Mouse (Mus musculus) skeletal muscle tissue, adult 2 months (tissue): ENCODE measurements around the gene Brd2.

Experiments
- DNase-seq: peaks from one replicate; pipeline ENCODE4 v3.0.0-alpha.2; 2012; ENCODE audit warnings: low read depth, low spot score

The Brd2 gene

GRCm38 (mm10) chr17:34133289-34133688 lies 10.9 kb upstream of the Brd2 start:
- DNase-seq, result no peak

GRCm38 (mm10) chr17:34131911-34132310 lies 9.5 kb upstream of the Brd2 start:
- no peak for DNase-seq

DNA sequence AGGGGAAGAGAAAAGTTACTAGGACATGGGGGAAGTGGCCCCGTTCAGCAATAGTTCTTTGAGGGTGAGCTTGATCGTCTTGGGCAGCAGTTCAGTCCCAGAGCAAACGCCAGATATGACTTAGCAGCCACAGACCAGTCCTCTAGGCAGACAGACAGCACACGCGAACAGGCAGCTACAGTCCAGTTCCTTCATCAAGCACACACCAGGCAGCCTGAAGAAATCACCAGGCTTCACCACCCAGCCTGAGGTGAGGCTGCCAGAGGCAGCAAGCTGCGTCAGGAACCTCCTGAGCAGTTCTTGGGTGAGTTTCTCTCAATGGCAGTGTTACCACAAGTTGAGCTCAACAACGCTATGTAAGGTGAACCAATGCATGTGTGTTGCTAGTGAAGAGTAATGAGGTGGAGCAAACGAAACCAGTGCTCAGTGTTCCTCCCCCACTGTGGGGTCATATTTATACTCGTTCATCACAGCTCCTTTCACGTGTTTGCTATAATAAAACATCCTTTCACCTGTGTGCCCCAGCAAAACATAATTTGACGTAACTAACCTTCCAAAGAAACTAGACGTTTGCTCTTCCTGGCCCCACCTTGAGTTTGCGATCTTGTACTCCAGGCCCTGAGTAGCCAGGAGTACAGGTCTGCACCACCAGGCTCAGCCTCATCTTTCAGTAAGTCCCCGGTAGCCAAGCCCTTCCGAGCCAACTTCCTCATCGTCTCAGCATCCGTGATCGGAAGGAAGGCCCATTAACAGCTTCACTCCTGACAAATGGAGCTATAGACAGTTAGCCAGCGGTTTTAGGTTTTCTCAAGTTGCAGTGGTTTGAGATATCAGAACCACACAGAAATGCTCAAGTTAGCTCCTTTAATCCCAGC lies 7.9 kb upstream of the Brd2 start:
- DNase-seq, result no peak

- no peak for DNase-seq
Measured at GRCm38 (mm10) chr17:34128944-34129791, 6.7 kb upstream of the Brd2 start.

DNA sequence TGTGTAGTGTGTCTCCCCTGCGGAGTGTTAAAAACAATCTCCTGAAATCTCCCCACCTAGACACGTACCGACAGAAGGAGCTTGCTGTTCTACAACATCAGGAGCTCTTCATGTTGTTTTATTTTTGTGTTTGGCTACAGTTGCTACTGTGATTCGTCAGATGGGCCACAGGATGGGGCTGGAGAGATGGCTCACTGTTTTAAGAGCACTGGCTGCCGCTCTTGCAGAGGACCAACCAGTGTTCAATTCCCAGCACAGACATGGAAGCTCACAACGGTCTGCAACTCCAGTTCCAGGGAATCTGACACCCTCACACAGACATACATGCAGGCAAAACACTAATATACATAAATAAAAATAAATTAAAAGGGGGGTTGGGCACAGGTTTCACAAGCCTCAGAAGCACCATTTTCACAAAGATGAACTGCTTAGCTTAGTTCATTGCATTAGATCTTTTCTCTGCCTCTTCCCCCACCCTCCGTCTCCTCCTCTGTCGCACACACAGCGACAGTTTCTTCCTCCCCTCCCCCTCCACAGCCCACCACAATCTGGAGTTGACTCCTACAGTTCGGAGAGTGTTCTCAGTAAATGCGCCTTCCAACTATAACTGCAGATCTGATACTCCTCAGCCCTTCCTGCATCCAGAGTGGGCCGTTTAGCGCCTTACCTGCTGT lies 6.0 kb upstream of the Brd2 start:
- DNase-seq, result no peak

GRCm38 (mm10) chr17:34127475-34127874 lies 5.0 kb upstream of the Brd2 start:
- DNase-seq, result no peak

- DNase-seq, result no peak
Measured at GRCm38 (mm10) chr17:34126826-34127420, 4.5 kb upstream of the Brd2 start.

- DNase-seq, result no peak
Measured at GRCm38 (mm10) chr17:34124649-34125048, 2.2 kb upstream of the Brd2 start.

- DNase-seq, result no peak
Measured at GRCm38 (mm10) chr17:34123518-34123917, 1.1 kb upstream of the Brd2 start.

GRCm38 (mm10) chr17:34123111-34123510 lies 677 bp upstream of the Brd2 start:
- no peak for DNase-seq

GRCm38 (mm10) chr17:34121879-34122187 lies 601 bp downstream of the Brd2 start:
- DNase-seq, result peak; percentile 86

DNA sequence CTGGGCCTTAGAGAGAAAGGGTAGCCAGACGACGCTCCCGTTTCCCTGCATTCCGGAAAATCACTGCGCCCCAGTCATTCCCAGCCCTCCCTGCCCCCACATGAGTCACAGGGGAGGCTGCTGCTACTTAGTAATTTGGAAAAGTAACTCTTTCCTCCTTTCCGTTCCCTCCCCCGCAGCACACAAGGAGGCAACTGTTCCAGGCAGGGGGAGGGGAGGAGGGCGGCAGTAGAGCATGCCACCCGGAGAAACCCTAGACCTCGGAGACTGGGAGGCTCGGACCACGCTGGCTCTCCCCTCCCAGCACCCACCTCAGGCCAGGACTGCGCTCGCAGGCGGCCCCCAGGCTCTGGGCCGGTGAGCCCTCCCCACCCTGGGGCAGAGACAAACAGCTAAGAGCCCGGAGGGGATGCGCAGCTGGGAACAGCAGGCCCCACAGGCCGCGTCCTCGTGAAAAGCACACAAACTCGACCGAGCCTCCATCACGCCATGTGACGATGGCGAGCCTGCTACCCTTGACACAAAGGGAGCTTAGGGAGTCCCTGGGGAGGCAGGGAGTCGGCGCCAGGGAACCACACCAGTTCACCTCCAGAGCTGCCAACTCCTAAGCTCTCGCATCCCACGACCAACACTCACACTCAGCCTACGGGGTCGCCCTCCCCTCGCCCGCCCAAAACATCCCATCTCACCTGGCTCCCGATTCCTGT lies 1.1 kb downstream of the Brd2 start:
- peak; percentile 96 for DNase-seq

DNA sequence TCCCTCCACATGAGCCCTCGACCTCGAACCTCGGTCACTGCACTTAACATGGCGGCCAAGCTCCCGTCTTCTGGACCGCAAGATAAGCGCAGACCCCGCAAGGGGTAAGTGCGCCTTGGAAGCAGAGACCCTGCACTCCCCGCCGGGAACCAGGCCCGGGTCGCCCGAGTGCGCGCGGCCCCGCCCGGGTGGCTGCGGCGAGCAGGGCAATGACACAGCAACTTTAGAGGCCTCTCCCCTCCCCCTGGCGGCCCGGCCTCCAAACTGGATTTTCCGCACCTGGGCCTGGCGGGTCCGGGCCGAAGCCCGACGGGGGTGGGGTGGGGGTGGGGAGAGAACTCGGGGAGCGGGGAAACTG lies 1.6 kb downstream of the Brd2 start:
- no peak for DNase-seq

- DNase-seq, result peak; percentile 97
Measured at GRCm38 (mm10) chr17:34120180-34120723, 2.2 kb downstream of the Brd2 start.

DNA sequence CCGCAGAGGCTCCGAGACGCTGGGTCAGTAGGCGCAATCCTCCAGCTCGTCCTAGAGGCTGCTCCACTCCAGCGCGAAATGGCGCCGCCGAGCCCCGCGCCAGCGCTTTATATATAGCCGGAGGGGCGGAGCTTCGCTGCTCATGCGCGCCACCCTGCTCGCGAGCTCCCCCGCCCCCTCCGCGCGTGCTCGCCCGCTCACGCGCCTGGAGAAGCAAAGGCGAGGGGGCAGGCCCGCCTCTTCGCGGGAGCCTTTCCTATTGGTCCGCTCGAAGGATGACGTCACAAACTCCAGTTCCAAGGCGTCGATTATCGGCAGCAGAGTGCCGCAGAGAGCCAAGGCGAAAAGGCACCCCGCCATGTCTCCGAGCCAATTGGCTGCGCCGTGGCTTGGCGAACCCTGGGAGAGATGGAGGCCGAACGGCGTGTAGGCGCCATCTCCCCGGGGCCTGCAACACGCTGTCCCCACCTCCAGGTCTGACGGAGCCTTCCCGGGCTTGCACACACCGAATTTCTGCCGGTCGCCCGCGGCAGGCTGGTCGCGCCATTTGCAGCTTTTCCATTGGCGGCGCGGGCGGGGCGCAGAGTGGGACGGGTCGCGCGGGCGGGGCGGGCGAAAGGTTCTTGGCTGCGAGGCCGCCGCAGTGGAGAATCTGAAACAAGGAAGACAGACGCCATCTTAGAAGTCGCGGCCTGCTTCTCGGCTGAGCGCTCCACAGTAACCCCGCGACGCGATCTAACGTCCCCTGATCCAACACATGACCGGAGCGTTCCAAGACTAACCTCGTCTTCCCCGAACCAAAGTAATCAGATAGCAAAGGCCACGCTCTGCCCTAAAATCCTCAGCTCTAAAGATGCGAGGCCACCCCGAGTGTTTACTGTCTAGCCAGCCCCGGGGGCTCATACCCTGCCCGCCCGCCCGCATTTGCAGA lies 2.9 kb downstream of the Brd2 start, which contains the start of gene H2-DMa:
Gene H2-DMa (plus strand): TSS at position 293 of the 931 bp plus-strand sequence.
- DNase-seq, result peak; percentile 100

DNA sequence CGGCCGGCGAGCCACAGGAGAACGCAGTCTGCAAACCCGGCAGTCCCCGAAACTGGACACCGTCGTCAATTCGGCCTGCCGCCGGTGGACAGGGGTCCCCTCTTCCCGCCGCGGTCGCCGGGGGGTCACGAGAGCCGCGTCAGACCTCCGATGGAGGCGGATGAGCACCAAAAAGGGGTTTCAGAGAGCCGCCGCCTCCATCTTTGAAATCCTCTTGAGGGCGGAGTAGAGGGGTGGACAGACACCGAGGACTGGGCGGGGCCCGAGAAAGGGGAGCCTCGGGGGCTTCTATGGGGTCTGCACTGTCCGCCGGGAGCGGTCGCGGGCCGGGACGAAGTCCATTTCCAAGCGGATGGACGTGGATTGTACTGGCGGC lies 3.6 kb downstream of the Brd2 start:
- DNase-seq, result no peak

- no peak for DNase-seq
Measured at GRCm38 (mm10) chr17:34118113-34118872, 4.1 kb downstream of the Brd2 start.

- no peak for DNase-seq
Measured at GRCm38 (mm10) chr17:34117421-34118112, 4.9 kb downstream of the Brd2 start.
